Mouse (Mus musculus) kidney, postnatal 0 days (tissue): ENCODE measurements at regions not wholly inside any gene's neighbourhood (a gene's known extent, or its start where the extent isn't known, plus 50 kb on each side); places are given as distances from the start of the nearest gene placed in this dataset.
A peak's percentile ranks its signal among the peaks of the same experiment; 100 is the strongest.
"Not testable (repeated sequence)": the region's sequence is repeated elsewhere in the genome, so short reads cannot be mapped to it uniquely, and the experiment has no call there.

ENCODE experiments used
- ATAC-seq: fragments of 200-750 bp; cut with Nextera tagmentation; replicated peaks from 2 replicates; pipeline ENCODE4 v1.8.0; 2017; ENCODE audit warnings: low read depth, moderate number of reproducible peaks, moderate TSS enrichment, moderate library complexity; ENCODE audit not compliant: low FRiP score
- DNase-seq: peaks from one replicate; pipeline ENCODE4 v3.0.0-alpha.2; 2016; ENCODE audit warnings: low spot score
- H3K27ac ChIP-seq: fragments of 300-500 bp; sonication (generic); 2 replicates; pipeline ENCODE4 v1.5.1; 2014; ENCODE audit warnings: mild to moderate bottlenecking
- H3K27me3 ChIP-seq: fragments of 300-500 bp; sonication (generic); 2 replicates; pipeline ENCODE4 v1.6.1; 2014; ENCODE audit warnings: low read length, mixed read lengths; ENCODE audit not compliant: insufficient read depth
- H3K36me3 ChIP-seq: fragments of 300-500 bp; sonication (generic); 2 replicates; pipeline ENCODE4 v1.6.1; 2014; ENCODE audit warnings: low read length, mixed read lengths; ENCODE audit not compliant: insufficient read depth
- H3K4me1 ChIP-seq: fragments of 300-500 bp; sonication (generic); replicated peaks from 2 replicates; pipeline ENCODE4 v1.6.1; 2014; ENCODE audit warnings: antibody characterized with exemption, low read length, mixed read lengths; ENCODE audit not compliant: insufficient read depth
- H3K4me2 ChIP-seq: fragments of 300-500 bp; sonication (generic); 2 replicates; pipeline ENCODE4 v1.6.1; 2014; ENCODE audit warnings: mild to moderate bottlenecking, low read length, moderate library complexity, mixed read lengths
- H3K4me3 ChIP-seq: fragments of 300-500 bp; sonication (generic); replicated peaks from 2 replicates; pipeline ENCODE4 v1.5.1; 2014; ENCODE audit warnings: low read depth, low read length
- H3K9ac ChIP-seq: fragments of 300-500 bp; sonication (generic); 2 replicates; pipeline ENCODE4 v1.6.1; 2014; ENCODE audit warnings: low read depth, low read length
- H3K9me3 ChIP-seq: fragments of 300-500 bp; sonication (generic); replicated peaks from 2 replicates; pipeline ENCODE4 v1.6.1; 2016; ENCODE audit warnings: low read length, inconsistent platforms, mixed read lengths
- CTCF ChIP-seq: IDR thresholded peaks from 2 replicates; pipeline ENCODE4 v1.5.1; 2016; ENCODE audit warnings: antibody characterized with exemption, low read depth, mild to moderate bottlenecking, moderate library complexity
- WGBS: fragments of 180-500 bp; shearing (Covaris S2); extraction: QIAGEN DNeasy Blood & Tissue Kit; methylation state at CpG from one replicate; pipeline ENCODE4 v1.1.7; 2014; 5-methylcytosine and 5-hydroxymethylcytosine counted together

DNA sequence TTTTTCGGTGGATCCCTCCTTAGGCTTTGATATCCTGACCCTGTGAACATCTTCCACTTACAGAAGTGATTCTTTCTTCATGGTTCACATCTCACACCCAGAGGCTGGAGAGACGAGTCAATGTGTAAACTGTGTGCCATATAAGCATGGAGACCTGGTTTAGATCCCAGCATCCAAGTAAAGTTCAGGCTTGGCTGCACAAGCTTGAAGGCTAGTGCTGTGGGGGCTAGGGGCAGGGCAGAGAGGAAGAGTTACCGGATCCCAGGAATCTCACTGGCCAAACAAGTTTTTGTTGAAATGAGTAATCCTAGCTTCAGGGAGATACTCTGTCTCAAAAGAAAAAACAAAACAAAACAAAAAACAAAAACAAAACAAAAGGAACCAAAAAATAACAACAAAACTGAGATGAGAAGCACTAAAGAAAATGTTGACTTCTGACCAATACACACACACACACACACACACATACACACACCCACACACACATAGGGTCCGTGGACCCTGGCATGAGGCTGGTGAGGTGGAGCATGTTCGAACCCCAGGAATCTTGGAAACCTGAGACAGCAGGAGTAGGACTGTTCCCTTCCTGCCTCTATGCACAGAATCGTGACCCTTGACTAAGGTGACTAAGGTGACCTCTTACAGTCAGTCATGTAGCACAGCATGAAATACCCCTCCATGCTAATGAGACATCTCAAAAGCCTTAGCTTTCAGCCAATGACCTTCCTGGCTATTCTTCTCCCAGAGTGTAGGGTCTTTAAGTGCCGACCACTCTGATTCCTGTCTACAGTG lies 55.2 kb downstream of the Gm12728 start:
- ATAC-seq, result peak; percentile 52; the same call in 1 of the 2 replicates
- H3K27ac ChIP-seq, result no peak overlapping the region

DNA sequence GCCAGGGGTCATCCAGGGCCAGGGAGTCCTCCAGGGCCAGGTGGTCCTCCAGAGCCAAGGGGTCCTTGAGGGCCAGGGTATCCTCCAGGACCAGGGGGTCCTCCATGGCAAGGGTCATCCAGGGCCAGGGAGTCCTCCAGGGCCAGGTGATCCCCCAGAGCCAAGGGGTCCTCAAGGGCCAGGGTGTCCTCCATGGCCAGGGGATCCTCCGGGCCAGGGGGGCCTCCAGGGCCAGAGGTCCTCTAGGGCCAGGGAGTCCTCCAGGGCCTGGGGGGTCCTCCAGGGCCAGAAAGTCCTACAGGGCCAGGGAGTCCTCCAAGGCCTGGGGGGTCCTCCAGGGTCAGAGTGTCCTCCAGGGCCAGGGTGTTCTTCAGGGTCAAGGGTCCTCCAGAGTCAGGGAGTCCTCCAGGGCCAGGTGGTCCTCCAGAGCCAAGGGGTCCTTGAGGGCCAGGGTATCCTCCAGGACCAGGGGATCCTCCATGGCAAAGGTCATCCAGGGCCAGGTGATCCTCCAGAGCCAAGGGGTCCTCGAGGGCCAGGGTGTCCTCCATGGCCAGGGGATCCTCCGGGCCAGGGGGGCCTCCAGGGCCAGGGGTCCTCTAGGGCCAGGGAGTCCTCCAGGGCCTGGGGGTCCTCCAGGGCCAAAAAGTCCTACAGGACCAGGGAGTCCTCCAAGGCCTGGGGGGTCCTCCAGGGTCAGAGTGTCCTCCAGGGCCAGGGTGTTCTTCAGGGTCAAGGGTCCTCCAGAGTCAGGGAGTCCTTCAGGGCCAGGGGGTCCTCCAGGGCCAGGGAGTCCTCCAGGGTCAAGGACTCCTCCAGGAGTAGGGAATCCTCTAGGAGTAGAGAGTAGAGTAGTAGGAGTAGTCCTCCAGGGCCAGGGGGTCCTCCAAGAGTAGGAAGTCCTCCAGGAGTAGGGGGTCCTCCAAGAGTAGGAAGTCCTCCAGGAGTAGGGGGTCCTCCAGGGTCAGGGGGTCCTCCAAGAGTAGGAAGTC lies 56.6 kb downstream of the Gm12728 start:
- not testable (repeated sequence) for H3K4me1 ChIP-seq, H3K4me2 ChIP-seq, H3K36me3 ChIP-seq, H3K27ac ChIP-seq, H3K4me3 ChIP-seq, H3K9ac ChIP-seq, DNase-seq, H3K9me3 ChIP-seq, ATAC-seq, H3K27me3 ChIP-seq
- WGBS, result 91% methylated on average over 3 of the region's 3 CpGs

More for the DNA sequence above, 55.2 kb downstream of the Gm12728 start:
- Histone ChIP-seq H3K4me3 (no peak overlapping the region), H3K9me3 (no peaks in the 10 kb centered on the region), H3K27me3 (no peaks in the 10 kb centered on the region), H3K9ac (no peak overlapping the region), H3K4me1 (no peaks in the 10 kb centered on the region), H3K4me2 (no peak overlapping the region), H3K36me3 (no peaks in the 10 kb centered on the region)
- DNase-seq, result peak; percentile 53
- TF ChIP-seq CTCF, result no peak
- 54% methylated on average over 7 of the region's 7 CpGs for WGBS

DNA sequence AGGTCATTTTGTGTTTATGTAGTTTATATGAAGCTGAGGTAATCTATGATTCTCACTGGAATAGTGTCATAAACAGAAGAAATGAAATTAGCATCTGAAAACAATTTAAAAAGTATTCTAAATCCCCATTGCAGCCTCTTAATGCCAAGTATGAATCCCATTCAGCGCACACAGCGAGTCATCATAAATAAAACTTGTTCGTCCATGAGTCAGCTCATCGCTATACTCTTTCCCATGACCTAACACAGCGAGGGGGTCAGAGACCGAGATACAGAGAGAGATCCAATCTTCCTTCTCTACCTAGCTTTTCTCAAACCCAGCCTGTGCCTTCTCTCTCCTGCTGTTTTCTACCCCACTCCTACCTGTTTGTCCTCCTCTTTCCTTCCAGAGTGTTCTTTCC lies 63.4 kb downstream of the Gm12728 start:
- WGBS, result 86% methylated on average over 6 of the region's 6 CpGs
- Histone ChIP-seq H3K36me3 (no peaks in the 10 kb centered on the region), H3K4me3 (no peak overlapping the region), H3K4me2 (no peak overlapping the region), H3K9ac (no peak overlapping the region), H3K4me1 (no peaks in the 10 kb centered on the region), H3K27ac (no peak overlapping the region), H3K9me3 (0 out of 2 replicates have a peak, but pooled peaks cover 3% of the 10 kb centered on the region), H3K27me3 (no peaks in the 10 kb centered on the region)
- DNase-seq (no peak), ATAC-seq (no peak)
- no peak for TF ChIP-seq CTCF

DNA sequence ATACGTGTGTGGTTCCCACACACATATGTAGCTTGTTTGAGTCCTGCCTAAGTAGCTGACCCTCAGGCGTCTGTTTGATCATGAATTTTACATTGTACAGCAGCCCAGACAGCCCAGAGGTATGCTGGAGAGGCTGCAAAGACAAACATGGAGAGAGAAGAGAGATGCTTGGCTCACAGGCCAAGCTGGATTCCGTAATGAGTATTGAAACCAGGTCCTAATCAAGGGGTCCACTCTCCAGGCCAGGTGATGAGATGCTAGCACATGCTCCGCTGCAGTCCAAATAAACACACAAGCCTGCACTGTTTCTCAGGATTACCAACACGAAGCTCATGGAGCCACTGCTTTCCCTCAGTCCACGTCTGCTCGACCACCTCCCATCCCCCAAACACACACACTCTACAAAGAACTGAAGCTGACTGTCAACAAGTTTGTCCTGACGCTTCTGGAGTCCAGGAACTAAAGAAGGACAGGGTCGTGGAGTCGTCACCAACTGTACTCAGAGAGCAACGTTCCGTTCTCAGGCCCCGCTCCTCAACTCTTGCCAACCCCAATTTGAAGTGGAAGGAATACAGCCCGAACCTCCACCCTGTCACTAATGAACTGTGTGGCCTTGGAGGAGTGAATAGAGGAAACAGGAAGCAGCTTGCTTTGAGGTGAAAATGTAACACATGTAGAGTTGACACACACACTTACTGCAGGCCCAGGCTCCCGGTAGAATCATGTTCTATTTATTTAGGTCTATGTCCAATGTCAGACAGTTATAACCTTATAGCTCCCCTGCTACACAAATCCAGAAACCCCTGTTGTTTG lies 69.6 kb downstream of the Gm12728 start:
- H3K9me3 ChIP-seq, result no peaks in the 10 kb centered on the region
- no peaks in the 10 kb centered on the region for H3K36me3 ChIP-seq
- H3K27ac ChIP-seq, result no peak overlapping the region
- no peaks in the 10 kb centered on the region for H3K4me1 ChIP-seq
- H3K27me3 ChIP-seq, result no peaks in the 10 kb centered on the region
- TF ChIP-seq CTCF, result no peak
- no peak overlapping the region for H3K4me3 ChIP-seq
- no peak overlapping the region for H3K4me2 ChIP-seq
- DNase-seq (peak; percentile 31), ATAC-seq (no peak)
- no peak overlapping the region for H3K9ac ChIP-seq
- WGBS, result 62% methylated on average over 15 of the region's 15 CpGs

DNA sequence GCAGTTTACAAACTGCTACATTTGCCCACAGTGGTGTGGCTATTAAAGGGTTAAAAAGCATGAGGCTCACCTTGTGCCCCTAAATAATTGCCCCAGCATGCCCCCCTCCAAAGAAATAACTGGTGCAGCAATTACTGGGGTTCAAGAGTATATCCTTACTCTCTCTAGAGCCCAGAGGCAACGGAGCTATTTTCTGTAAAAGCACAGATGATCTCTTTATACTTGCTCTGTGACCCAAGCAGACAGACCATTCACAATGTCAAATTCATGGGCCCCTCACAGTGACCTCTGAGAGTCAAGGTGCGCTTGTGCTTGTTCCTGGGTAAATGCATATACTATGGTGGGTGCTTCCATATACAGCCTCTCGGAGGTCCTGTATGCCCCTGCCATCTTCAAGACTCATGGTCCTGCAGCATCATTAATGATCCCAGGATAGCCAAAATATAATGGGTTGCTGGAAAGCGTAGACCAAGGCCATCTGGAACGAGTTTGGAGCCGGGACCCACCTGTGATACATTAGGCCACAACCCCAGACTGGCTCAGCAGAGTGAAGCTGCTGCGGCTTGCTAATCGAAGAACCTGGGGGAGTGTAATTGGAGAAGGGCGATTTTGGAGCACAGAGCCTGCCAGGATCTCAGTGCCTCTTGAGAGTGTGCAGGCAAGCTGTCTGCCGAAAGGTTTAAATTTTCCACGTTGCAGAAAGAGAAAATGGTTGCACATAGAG lies 71.4 kb downstream of the Gm12728 start:
- DNase-seq, result peak; percentile 61
- ATAC-seq, result no peak
- Histone ChIP-seq H3K9ac (no peak overlapping the region), H3K27ac (no peak overlapping the region), H3K4me3 (no peak overlapping the region), H3K4me1 (no peaks in the 10 kb centered on the region), H3K27me3 (no peaks in the 10 kb centered on the region), H3K9me3 (no peaks in the 10 kb centered on the region), H3K36me3 (no peaks in the 10 kb centered on the region), H3K4me2 (no peak overlapping the region)
- 37% methylated on average over 11 of the region's 11 CpGs for WGBS
- no peak for TF ChIP-seq CTCF
